Mouse (Mus musculus): ENCODE measurements around the gene Otos. TPM values are rescaled to one million over a fixed set of nuclear protein-coding genes. Genes with fewer than 3 reads are reported as not detected.

Gene Otos
- polyA plus RNA-seq, 1 experiment, result 0.80 TPM

DNA sequence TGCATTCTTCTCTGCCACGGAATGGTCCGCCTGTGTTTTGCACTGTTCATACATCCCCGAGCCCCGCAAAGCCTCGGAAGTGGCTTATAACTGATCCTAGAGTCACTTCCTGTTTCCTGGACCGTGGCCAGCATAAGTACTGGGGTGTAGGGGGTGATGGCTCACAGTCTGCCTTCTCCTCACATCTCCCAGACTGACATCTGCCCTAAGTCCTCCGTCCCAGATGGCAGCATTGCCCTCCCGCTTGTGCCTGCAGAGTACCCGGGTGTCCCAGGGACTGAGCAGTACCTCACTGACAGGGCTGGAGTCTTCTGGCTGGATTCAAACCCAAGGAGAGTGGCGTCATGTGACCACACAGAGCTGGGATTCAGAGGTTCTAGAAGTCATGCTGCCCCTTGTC lies 444 bp downstream of the Otos start:
- Histone ChIP-seq H3K4me3 (ENCODE audit: insufficient read depth, low read length) (peak overlapping the region; percentile 2; the same call in 1 of the 2 replicates), H3K4me1 (ENCODE audit: control insufficient read depth, insufficient read depth, low read length) (peaks cover 6% of the 10 kb centered on the region; the same call in 1 of the 2 replicates), H3K27ac (ENCODE audit: insufficient read depth, low read depth, low read length) (no peak overlapping the region)
- TF ChIP-seq POLR2A (IDR thresholded peaks at IDR 0.05; ENCODE audit: borderline replicate concordance, low read depth, low read length) (no peak), CTCF (IDR thresholded peaks at IDR 0.05; ENCODE audit: low read depth, low read length) (no peak)

DNA sequence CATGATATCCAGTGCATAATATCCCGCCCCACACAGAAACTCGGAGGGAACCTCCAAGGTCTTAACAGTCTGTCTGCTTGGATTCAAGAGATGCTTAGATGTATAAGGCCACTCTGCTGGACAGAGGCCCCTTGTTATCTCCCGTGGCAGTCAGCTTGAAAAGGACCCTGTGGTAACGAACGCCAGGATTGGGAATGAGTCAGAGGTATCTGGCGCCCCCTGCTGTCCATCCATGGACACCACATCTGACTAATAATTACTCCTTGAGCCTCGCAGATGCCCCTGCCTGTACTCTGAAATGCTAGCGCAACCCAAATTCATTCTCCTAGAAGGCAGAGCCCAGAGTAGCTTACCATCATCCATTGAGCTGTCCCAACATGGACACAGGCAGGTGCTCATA lies 889 bp downstream of the Otos start:
- H3K4me3 ChIP-seq (ENCODE audit: insufficient read depth, low read length), result 0 out of 2 replicates have a peak overlapping the region, but pooled peaks have one; percentile 2
- peaks cover 6% of the 10 kb centered on the region; the same call in 1 of the 2 replicates for H3K4me1 ChIP-seq (ENCODE audit: control insufficient read depth, insufficient read depth, low read length)
- no peak overlapping the region for H3K27ac ChIP-seq (ENCODE audit: insufficient read depth, low read depth, low read length)
- TF ChIP-seq POLR2A (IDR thresholded peaks at IDR 0.05; ENCODE audit: borderline replicate concordance, low read depth, low read length), result no peak
- TF ChIP-seq CTCF (IDR thresholded peaks at IDR 0.05; ENCODE audit: low read depth, low read length), result peak; percentile 91

DNA sequence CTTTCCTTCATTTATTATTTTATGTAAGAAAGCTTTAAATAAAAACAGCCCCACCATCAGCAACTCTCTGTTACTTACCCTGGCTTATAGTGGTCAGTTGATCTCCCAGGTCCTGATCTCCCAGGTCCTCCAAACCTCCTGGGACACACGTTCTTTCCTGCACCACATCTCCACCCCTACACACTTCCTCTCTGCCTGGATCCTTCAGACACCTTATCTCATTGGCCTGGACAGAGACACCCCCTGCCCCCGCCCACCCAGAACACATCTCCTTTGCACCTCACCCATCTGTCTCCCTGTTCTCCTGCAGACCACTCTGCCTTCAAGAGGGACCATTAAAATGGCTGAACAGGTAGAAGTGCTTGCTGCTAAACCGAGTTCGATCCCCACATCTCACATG lies 1.6 kb downstream of the Otos start:
- TF ChIP-seq CTCF (IDR thresholded peaks at IDR 0.05; ENCODE audit: low read depth, low read length), result no peak
- no peak for TF ChIP-seq POLR2A (IDR thresholded peaks at IDR 0.05; ENCODE audit: borderline replicate concordance, low read depth, low read length)
- Histone ChIP-seq H3K4me3 (ENCODE audit: insufficient read depth, low read length) (no peak overlapping the region), H3K4me1 (ENCODE audit: control insufficient read depth, insufficient read depth, low read length) (peaks cover 10% of the 10 kb centered on the region), H3K27ac (ENCODE audit: insufficient read depth, low read depth, low read length) (no peak overlapping the region)

DNA sequence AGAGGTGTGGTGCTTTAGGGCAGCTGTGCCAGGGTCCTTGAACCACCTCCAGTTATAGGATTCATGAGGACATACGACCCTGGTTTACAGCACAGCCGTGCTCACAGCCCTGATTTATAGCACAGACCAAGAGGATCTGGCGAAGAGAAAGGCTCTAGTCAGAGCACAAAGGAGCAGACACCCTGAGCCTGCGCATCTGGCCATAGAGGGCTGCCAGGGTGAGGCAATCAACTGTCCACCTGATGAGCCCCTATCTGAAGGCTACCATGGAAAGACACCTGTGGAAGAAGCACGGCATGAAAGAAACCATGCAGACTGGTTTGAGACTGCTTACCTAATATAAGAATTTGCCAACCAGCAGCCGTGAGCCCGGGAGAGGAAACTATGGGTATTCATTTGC lies 2.0 kb downstream of the Otos start:
- Histone ChIP-seq H3K27ac (ENCODE audit: insufficient read depth, low read depth, low read length) (no peak overlapping the region), H3K4me1 (ENCODE audit: control insufficient read depth, insufficient read depth, low read length) (peaks cover 11% of the 10 kb centered on the region), H3K4me3 (ENCODE audit: insufficient read depth, low read length) (no peak overlapping the region)
- TF ChIP-seq POLR2A (IDR thresholded peaks at IDR 0.05; ENCODE audit: borderline replicate concordance, low read depth, low read length) (no peak), CTCF (IDR thresholded peaks at IDR 0.05; ENCODE audit: low read depth, low read length) (no peak)

DNA sequence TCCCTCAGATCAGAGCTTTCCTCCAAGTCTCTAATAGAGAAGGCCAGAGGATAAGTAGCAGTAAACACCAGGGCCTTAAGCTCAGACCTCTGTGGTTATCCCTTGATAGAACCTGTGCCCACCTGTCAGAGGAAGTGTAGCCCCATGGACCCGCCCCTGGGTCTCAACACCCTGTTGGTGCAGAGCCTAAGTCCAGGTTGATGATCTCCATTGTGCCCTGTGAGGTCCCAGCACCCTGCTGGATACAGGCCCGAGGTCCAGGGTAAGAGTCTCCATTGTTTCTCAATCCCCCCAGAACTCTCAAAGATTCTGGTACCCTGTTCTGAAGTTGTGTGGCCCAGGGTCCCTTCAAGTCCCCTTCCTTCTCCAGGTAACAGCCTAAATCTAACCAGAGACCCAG lies 2.5 kb downstream of the Otos start:
- Histone ChIP-seq H3K4me1 (ENCODE audit: control insufficient read depth, insufficient read depth, low read length) (peaks cover 11% of the 10 kb centered on the region), H3K27ac (ENCODE audit: insufficient read depth, low read depth, low read length) (no peak overlapping the region), H3K4me3 (ENCODE audit: insufficient read depth, low read length) (no peak overlapping the region)
- TF ChIP-seq POLR2A (IDR thresholded peaks at IDR 0.05; ENCODE audit: borderline replicate concordance, low read depth, low read length) (no peak), CTCF (IDR thresholded peaks at IDR 0.05; ENCODE audit: low read depth, low read length) (no peak)

DNA sequence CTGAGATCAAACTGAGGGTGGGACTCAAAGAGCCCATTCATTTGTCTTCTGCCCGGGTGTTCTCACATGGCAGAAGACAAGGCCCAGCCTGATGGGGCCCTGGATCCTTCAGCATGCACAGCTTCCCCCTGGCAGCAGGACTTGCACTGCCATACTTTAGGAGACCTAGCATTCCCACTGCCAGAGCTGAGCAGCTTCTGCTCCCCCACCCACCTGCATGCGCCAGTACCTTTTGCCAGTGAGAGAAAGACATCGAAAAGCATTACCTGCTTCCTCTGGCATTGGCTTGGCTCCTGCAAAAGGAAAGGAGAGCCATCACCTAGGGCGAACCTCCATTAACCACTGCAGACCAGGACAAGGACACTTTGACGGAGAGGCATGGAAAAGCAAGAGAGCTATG lies 3.7 kb downstream of the Otos start:
- Histone ChIP-seq H3K27ac (ENCODE audit: insufficient read depth, low read depth, low read length) (no peak overlapping the region), H3K4me3 (ENCODE audit: insufficient read depth, low read length) (no peak overlapping the region), H3K4me1 (ENCODE audit: control insufficient read depth, insufficient read depth, low read length) (peaks cover 13% of the 10 kb centered on the region)
- TF ChIP-seq POLR2A (IDR thresholded peaks at IDR 0.05; ENCODE audit: borderline replicate concordance, low read depth, low read length) (no peak), CTCF (IDR thresholded peaks at IDR 0.05; ENCODE audit: low read depth, low read length) (no peak)

DNA sequence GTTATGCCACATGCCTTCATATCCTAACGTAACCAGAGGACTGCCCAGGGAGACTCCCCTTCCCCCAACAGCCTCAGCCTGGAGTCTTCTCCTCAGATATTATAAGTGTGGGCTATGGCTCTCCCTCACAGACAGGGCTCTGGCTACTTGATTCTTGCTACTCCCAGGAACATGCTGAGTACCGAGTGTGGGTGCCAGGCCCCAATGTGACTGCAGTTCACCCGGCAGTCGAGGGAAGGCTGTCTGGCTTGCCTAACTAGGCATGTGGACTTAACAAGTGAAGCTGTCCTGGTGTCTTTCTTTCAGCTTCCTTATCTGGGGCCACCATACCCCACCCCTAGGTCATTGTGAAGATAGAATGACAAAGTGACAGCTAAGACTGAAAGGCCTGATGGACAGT lies 5.0 kb downstream of the Otos start:
- TF ChIP-seq POLR2A (IDR thresholded peaks at IDR 0.05; ENCODE audit: borderline replicate concordance, low read depth, low read length) (no peak), CTCF (IDR thresholded peaks at IDR 0.05; ENCODE audit: low read depth, low read length) (no peak)
- H3K27ac ChIP-seq (ENCODE audit: insufficient read depth, low read depth, low read length), result no peak overlapping the region
- no peak overlapping the region for H3K4me3 ChIP-seq (ENCODE audit: insufficient read depth, low read length)
- peaks cover 22% of the 10 kb centered on the region for H3K4me1 ChIP-seq (ENCODE audit: control insufficient read depth, insufficient read depth, low read length)

DNA sequence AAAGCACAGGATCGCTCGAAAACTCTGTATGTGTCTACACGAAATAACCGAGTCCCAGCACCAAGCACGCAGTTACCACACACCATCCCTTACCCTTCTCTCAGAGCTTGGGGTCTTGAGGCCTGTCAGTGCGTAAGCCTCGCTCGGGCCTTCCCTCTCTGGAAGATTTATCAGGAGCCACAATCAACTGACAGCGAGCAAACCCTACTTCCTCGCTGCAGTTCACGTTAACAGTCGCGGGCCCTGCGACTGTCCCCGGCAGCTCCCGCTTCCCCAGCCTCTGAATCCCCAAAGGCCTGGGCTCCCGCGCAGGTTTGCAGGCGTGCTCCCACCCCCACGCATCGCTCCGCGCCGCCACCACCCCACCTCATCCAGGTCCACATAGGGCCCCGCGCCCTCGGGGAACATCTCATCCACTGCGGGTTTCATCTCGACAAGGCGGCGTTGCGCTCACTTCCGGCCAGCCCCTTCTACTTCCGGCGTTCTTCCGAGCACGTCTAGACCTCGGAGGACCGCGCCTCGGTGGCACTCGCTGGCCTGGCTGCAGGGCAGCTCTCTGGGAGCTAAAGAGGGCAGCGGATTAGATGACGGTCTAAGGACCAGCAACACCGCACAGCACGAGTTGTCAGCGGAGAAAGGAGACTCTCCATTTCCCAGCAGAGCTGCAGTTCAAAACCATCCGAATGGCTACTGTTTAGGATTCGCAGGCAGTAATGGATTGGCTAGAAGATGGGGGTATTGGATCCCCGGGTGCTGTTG lies 6.9 kb downstream of the Otos start, which contains the start of gene Cops9:
Gene Cops9, minus strand, starts transcription at position 472 of the 759 bp plus-strand sequence.
- Histone ChIP-seq H3K4me3 (ENCODE audit: insufficient read depth, low read length) (peak within 1 kb of the TSS; percentile 75), H3K4me1 (ENCODE audit: control insufficient read depth, insufficient read depth, low read length) (peaks cover 16% of the 10 kb centered on the region), H3K27ac (ENCODE audit: insufficient read depth, low read depth, low read length) (peak within 1 kb of the TSS; percentile 40)
- TF ChIP-seq CTCF (IDR thresholded peaks at IDR 0.05; ENCODE audit: low read depth, low read length), result no peak
- TF ChIP-seq POLR2A (IDR thresholded peaks at IDR 0.05; ENCODE audit: borderline replicate concordance, low read depth, low read length), result no peak

DNA sequence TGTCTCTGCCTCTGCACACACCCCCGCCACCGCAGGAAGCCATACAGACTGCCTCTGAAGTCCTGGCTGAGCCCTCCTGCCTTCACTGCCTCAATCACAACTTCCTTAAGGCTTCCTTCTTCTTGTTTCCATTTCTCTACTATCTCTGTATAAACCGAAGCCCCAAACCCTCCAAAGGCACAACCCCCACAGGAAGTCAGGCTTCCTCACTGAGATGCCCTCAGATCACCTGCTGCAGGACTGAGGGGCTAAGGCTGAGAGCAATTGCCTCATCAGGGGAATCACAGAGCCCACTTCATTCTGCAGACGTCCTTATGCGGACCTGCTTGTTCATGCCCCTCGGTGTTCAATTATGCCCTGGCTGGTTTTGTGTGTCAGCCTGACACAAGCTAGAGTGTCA lies 8.2 kb downstream of the Otos start:
- Histone ChIP-seq H3K4me3 (ENCODE audit: insufficient read depth, low read length) (peak overlapping the region; percentile 75), H3K4me1 (ENCODE audit: control insufficient read depth, insufficient read depth, low read length) (peaks cover 16% of the 10 kb centered on the region), H3K27ac (ENCODE audit: insufficient read depth, low read depth, low read length) (peak overlapping the region; percentile 40)
- TF ChIP-seq CTCF (IDR thresholded peaks at IDR 0.05; ENCODE audit: low read depth, low read length), result no peak
- no peak for TF ChIP-seq POLR2A (IDR thresholded peaks at IDR 0.05; ENCODE audit: borderline replicate concordance, low read depth, low read length)

DNA sequence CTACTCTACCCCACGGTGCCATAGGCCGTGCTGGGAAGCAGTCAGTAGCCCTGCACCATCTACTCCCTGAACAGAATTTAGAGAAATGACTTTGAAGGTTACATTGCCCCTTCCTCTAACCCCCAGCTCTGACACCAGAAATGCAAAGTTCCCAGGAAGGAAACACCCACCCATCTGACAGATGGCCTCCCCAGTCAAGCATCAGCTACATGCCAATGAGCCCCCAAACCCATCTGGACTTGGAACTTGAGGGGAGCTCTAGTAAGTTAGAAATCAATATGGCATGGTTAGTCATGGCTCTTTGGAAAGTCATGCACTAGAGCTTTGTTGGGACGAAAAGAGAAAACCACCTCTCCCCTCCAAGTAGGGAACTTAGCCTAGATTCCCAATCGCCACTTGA lies 9.9 kb downstream of the Otos start:
- Histone ChIP-seq H3K27ac (ENCODE audit: insufficient read depth, low read depth, low read length) (no peak overlapping the region), H3K4me1 (ENCODE audit: control insufficient read depth, insufficient read depth, low read length) (peaks cover 16% of the 10 kb centered on the region), H3K4me3 (ENCODE audit: insufficient read depth, low read length) (no peak overlapping the region)
- TF ChIP-seq POLR2A (IDR thresholded peaks at IDR 0.05; ENCODE audit: borderline replicate concordance, low read depth, low read length), result no peak
- no peak for TF ChIP-seq CTCF (IDR thresholded peaks at IDR 0.05; ENCODE audit: low read depth, low read length)
